10 mouse cellular contexts compared by ENCODE assay signal in genomic region chr10:17946046-17946445, GRCm38 (mm10). TPM values are rescaled to one million over a fixed set of nuclear protein-coding genes. Genes with fewer than 3 reads are reported as not detected.
DNase-seq lines count a peak whose midpoint lies in the region; ATAC-seq and TF ChIP-seq lines count a peak whose summit lies in the region.
"Had no signal": no experiment of that assay in that cellular context is flagged by ENCODE, and none has a peak within 500 bp of the region (broad histone marks: within the 10 kb centered on the region; RNA-seq: fewer than 3 reads in every experiment).

No protein-coding gene starts in this region.

- ATAC-seq in kidney, embryonic 14.5 days (ENCODE audit: low FRiP score, low TSS enrichment): no peak
- ATAC-seq in intestine, postnatal 0 days: no peak
- no peak for ATAC-seq in midbrain, postnatal 0 days (ENCODE audit: low FRiP score)

- H3K36me3 ChIP-seq in kidney, embryonic 14.5 days (ENCODE audit: control insufficient read depth, insufficient read depth, low read length): no peaks in the 10 kb centered on the region; the same call in 1 of the 2 replicates
- no peaks in the 10 kb centered on the region for H3K36me3 ChIP-seq in intestine, postnatal 0 days (ENCODE audit: control insufficient read depth, insufficient read depth)
- no peaks in the 10 kb centered on the region for H3K36me3 ChIP-seq in midbrain, postnatal 0 days (ENCODE audit: insufficient read depth, low read length)

- no peaks in the 10 kb centered on the region for H3K9me3 ChIP-seq in kidney, embryonic 14.5 days (ENCODE audit: control insufficient read depth, low read length)
- no peaks in the 10 kb centered on the region for H3K9me3 ChIP-seq in intestine, postnatal 0 days (ENCODE audit: control insufficient read depth)
- H3K9me3 ChIP-seq in midbrain, postnatal 0 days (ENCODE audit: low read length): no peaks in the 10 kb centered on the region

- peak overlapping the region; percentile 51 for H3K4me2 ChIP-seq in kidney, embryonic 14.5 days (replicated peaks; ENCODE audit: low read depth, low read length)
- H3K4me2 ChIP-seq in intestine, postnatal 0 days (replicated peaks; ENCODE audit: low read depth): peak overlapping the region; percentile 80
- H3K4me2 ChIP-seq in midbrain, postnatal 0 days (ENCODE audit: low read depth, low read length, poor library complexity, severe bottlenecking): peak overlapping the region; percentile 58

- H3K4me1 ChIP-seq in kidney, embryonic 14.5 days (ENCODE audit: control insufficient read depth, insufficient read depth, low read length): peaks cover 8% of the 10 kb centered on the region; the same call in 1 of the 2 replicates
- no peaks in the 10 kb centered on the region for H3K4me1 ChIP-seq in embryonic fibroblast, embryonic 13.5 days (ENCODE audit: control insufficient read depth, insufficient read depth, low read length)
- H3K4me1 ChIP-seq in intestine, postnatal 0 days (replicated peaks; ENCODE audit: control insufficient read depth, insufficient read depth, low read length): no peaks in the 10 kb centered on the region; the same call in 1 of the 2 replicates
- peaks cover 7% of the 10 kb centered on the region for H3K4me1 ChIP-seq in midbrain, postnatal 0 days (ENCODE audit: insufficient read depth, low read length)

- peak overlapping the region; percentile 24; the same call in 1 of the 2 replicates for H3K9ac ChIP-seq in kidney, embryonic 14.5 days (ENCODE audit: low read depth, low read length)
- no peak overlapping the region for H3K9ac ChIP-seq in intestine, postnatal 0 days (ENCODE audit: low read depth, low read length)
- H3K9ac ChIP-seq in midbrain, postnatal 0 days (replicated peaks; ENCODE audit: low read length, poor library complexity, severe bottlenecking): no peak overlapping the region; the same call in 1 of the 2 replicates

- no peak for TF ChIP-seq POLR2A in embryonic fibroblast, embryonic 13.5 days (IDR thresholded peaks at IDR 0.05; ENCODE audit: low read depth, low read length)

- 69% methylated on average over 3 of the region's 3 CpGs for WGBS in kidney, embryonic 14.5 days
- 24% methylated on average over 3 of the region's 3 CpGs for WGBS in intestine, postnatal 0 days
- 21% methylated on average over 3 of the region's 3 CpGs for WGBS in midbrain, postnatal 0 days

- no peak for DNase-seq in kidney, postnatal 36 days
- no peak for DNase-seq in midbrain, postnatal 0 days (ENCODE audit: low spot score)
- no peak for DNase-seq in ovary, postnatal 36 days (ENCODE audit: low spot score)
- no peak for DNase-seq in T-cell, adult 2 months (ENCODE audit: low spot score)
- DNase-seq in left cerebral cortex, postnatal 10 days (ENCODE audit: extremely low spot score in 1 of 2, low spot score in 2 of 2): no peak
- DNase-seq: layer of hippocampus, postnatal 36 days; thymus, adult 2 months had no signal

- no peaks in the 10 kb centered on the region for H3K27me3 ChIP-seq in kidney, embryonic 14.5 days (ENCODE audit: control insufficient read depth, insufficient read depth, low read length)
- no peaks in the 10 kb centered on the region for H3K27me3 ChIP-seq in intestine, postnatal 0 days (replicated peaks; ENCODE audit: control insufficient read depth, insufficient read depth, low read length)
- no peaks in the 10 kb centered on the region for H3K27me3 ChIP-seq in midbrain, postnatal 0 days (ENCODE audit: insufficient read depth, low read length)

- intact Hi-C loops in left cerebral cortex, postnatal 10 days (cut with DNase I): loop anchor here (5.0 kb wide), 1 partner anchor 76 kb away; the partner anchor contains the start of gene Abracl

- no peak overlapping the region for H3K27ac ChIP-seq in kidney, embryonic 14.5 days (ENCODE audit: low read depth, low read length)
- no peak overlapping the region for H3K27ac ChIP-seq in embryonic fibroblast, embryonic 13.5 days (ENCODE audit: insufficient read depth, low read length)
- H3K27ac ChIP-seq in intestine, postnatal 0 days (ENCODE audit: low read depth, low read length): no peak overlapping the region
- no peak overlapping the region for H3K27ac ChIP-seq in midbrain, postnatal 0 days (ENCODE audit: low read depth, low read length)

- peak overlapping the region; percentile 82 for H3K4me3 ChIP-seq in kidney, embryonic 14.5 days (ENCODE audit: low read length)
- peak overlapping the region; percentile 14; the same call in 1 of the 2 replicates for H3K4me3 ChIP-seq in embryonic fibroblast, embryonic 13.5 days (ENCODE audit: insufficient read depth, low read length)
- H3K4me3 ChIP-seq in intestine, postnatal 0 days (ENCODE audit: low read depth, low read length): peak overlapping the region; percentile 87; the same call in 1 of the 2 replicates
- peak overlapping the region; percentile 88 for H3K4me3 ChIP-seq in midbrain, postnatal 0 days (ENCODE audit: low read depth, low read length)

- TF ChIP-seq CTCF in embryonic fibroblast, embryonic 13.5 days (IDR thresholded peaks at IDR 0.05; ENCODE audit: borderline replicate concordance, insufficient read depth, low read length): no peak
- no peak for TF ChIP-seq CTCF in intestine, postnatal 0 days (IDR thresholded peaks at IDR 0.05; ENCODE audit: low read depth)
- no peak for TF ChIP-seq CTCF in midbrain, postnatal 0 days (IDR thresholded peaks at IDR 0.05)

RNA-seq across cellular contexts. Expression of gene Heca, which starts 1.8 kb away (rescaled TPM):
- 4.1 and 4.5 TPM in 2 replicates for polyA plus RNA-seq in kidney, embryonic 14.5 days (2014; fragmentation: Nextera tagmentation; extraction: Ambion mirVana)
- 16.6 and 18.8 TPM in 2 replicates for polyA plus RNA-seq in embryonic fibroblast, embryonic 13.5 days (2011; ENCODE audit: insufficient read length, low read depth, missing spikeins)
- 5.0 and 5.5 TPM in 2 replicates for polyA plus RNA-seq in intestine, postnatal 0 days (2015; fragmentation: Nextera tagmentation; extraction: Ambion mirVana)
- total RNA-seq in midbrain, postnatal 0 days (2014; rRNA removed): 32.2 and 39.3 TPM in 2 replicates
- 3.3 and 4.3 TPM in 2 replicates for polyA plus RNA-seq in midbrain, postnatal 0 days (2015; fragmentation: Nextera tagmentation; extraction: Ambion mirVana)
- total RNA-seq in left cerebral cortex, postnatal 10 days (2021): 10 to 100 TPM; 27.8 to 29.0 TPM

Comparison
In these comparisons a context has a peak if more than half of its experiments do, and no peak if none do; other contexts are left out.
1. H3K4me3 ChIP-seq: peak in every context shown above with its lines; median percentile 88 in midbrain, postnatal 0 days; 87 in intestine, postnatal 0 days; 82 in kidney, embryonic 14.5 days; 14 in embryonic fibroblast, embryonic 13.5 days.